Mouse (Mus musculus) embryonic facial prominence, embryonic 11.5 days (tissue): ENCODE measurements around the gene Med26. TPM values are rescaled to one million over a fixed set of nuclear protein-coding genes. Genes with fewer than 3 reads are reported as not detected.

Experiments
- ATAC-seq: fragments of 200-750 bp; cut with Nextera tagmentation; replicated peaks from 2 replicates; pipeline ENCODE4 v1.8.0; 2017; ENCODE audit warnings: low read depth; ENCODE audit not compliant: insufficient number of reproducible peaks, low FRiP score, low TSS enrichment
- DNase-seq: peaks from one replicate; pipeline ENCODE4 v3.0.0-alpha.2; 2015; ENCODE audit warnings: low spot score
- H3K27ac ChIP-seq: fragments of 300-500 bp; sonication (generic); replicated peaks from 2 replicates; pipeline ENCODE4 v1.5.1; 2014; ENCODE audit warnings: mild to moderate bottlenecking, low read depth, low read length, control low read depth
- H3K27me3 ChIP-seq: fragments of 300-500 bp; sonication (generic); 2 replicates; pipeline ENCODE4 v1.6.1; 2014; ENCODE audit warnings: mild to moderate bottlenecking, low read length, moderate library complexity, mixed read lengths; ENCODE audit not compliant: control insufficient read depth, insufficient read depth
- H3K36me3 ChIP-seq: fragments of 300-500 bp; sonication (generic); replicated peaks from 2 replicates; pipeline ENCODE4 v1.6.1; 2014; ENCODE audit warnings: low read depth, mild to moderate bottlenecking, low read length, moderate library complexity, mixed read lengths; ENCODE audit not compliant: control insufficient read depth, insufficient read depth
- H3K4me1 ChIP-seq: fragments of 300-500 bp; sonication (generic); 2 replicates; pipeline ENCODE4 v1.6.1; 2014; ENCODE audit warnings: low read length, mixed read lengths; ENCODE audit not compliant: control insufficient read depth, insufficient read depth
- H3K4me2 ChIP-seq: fragments of 300-500 bp; sonication (generic); 2 replicates; pipeline ENCODE4 v1.6.1; 2014; ENCODE audit warnings: low read depth, mild to moderate bottlenecking, control low read depth, low read length, moderate library complexity
- H3K4me3 ChIP-seq: fragments of 300-500 bp; sonication (generic); 2 replicates; pipeline ENCODE4 v1.5.1; 2014; ENCODE audit warnings: low read depth, low read length, control low read depth
- H3K9ac ChIP-seq: fragments of 300-500 bp; sonication (generic); replicated peaks from 2 replicates; pipeline ENCODE4 v1.6.1; 2014; ENCODE audit warnings: mild to moderate bottlenecking, control low read depth, low read length
- H3K9me3 ChIP-seq: fragments of 300-500 bp; sonication (generic); replicated peaks from 2 replicates; pipeline ENCODE4 v1.6.1; 2016; ENCODE audit warnings: mild to moderate bottlenecking, low read length, inconsistent platforms, mixed read lengths; ENCODE audit not compliant: control insufficient read depth
- WGBS: fragments of 180-500 bp; shearing (Covaris S2); extraction: QIAGEN DNeasy Blood & Tissue Kit; methylation state at CpG from one replicate; pipeline ENCODE4 v1.1.7; 2014; 5-methylcytosine and 5-hydroxymethylcytosine counted together
- polyA plus RNA-seq: library from polyadenylated mRNA; unstranded; fragments of >200 nt; fragmentation: Nextera tagmentation; extraction: Ambion mirVana; gene quantifications from 2 replicates; pipeline ENCODE4 v1.2.1, GENCODE M21; 2014

Med26 gene
- polyA plus RNA-seq, 1 experiment from 2014 or later = 12.1 TPM

DNA sequence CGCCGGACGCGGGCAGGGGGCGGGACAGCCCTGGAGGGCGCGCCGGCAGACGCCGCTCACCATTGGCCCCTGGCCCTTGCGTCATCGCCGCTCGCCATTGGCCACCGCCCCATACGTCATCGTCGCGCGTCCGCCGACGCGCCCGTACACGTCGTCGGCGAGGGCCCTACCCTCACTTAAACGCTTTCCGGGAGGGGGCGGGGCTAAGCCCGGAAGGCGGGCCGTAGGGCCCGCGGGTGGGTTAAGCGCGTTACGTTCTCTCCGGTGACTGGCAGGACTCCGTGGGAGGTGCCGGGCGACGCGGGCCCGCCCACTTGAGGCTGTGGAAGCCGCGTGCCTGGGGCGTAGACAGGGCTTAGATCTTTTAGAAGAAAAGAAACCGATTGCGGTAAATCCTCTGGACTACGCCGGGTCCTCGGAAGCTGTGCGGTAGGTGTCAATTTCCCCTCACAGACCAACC lies 55.4 kb downstream of the Med26 start:
- H3K27ac ChIP-seq = no peak overlapping the region
- peak overlapping the region; percentile 76 for H3K4me2 ChIP-seq
- H3K9ac ChIP-seq = peak overlapping the region; percentile 86
- H3K27me3 ChIP-seq = no peaks in the 10 kb centered on the region
- no peaks in the 10 kb centered on the region for H3K9me3 ChIP-seq
- peak; percentile 93 for ATAC-seq
- H3K36me3 ChIP-seq = no peaks in the 10 kb centered on the region
- WGBS = under 1% methylated on average over 50 of the region's 56 CpGs
- DNase-seq = peak; percentile 99
- peaks cover 4% of the 10 kb centered on the region; the same call in 1 of the 2 replicates for H3K4me1 ChIP-seq
- peak overlapping the region; percentile 91 for H3K4me3 ChIP-seq

DNA sequence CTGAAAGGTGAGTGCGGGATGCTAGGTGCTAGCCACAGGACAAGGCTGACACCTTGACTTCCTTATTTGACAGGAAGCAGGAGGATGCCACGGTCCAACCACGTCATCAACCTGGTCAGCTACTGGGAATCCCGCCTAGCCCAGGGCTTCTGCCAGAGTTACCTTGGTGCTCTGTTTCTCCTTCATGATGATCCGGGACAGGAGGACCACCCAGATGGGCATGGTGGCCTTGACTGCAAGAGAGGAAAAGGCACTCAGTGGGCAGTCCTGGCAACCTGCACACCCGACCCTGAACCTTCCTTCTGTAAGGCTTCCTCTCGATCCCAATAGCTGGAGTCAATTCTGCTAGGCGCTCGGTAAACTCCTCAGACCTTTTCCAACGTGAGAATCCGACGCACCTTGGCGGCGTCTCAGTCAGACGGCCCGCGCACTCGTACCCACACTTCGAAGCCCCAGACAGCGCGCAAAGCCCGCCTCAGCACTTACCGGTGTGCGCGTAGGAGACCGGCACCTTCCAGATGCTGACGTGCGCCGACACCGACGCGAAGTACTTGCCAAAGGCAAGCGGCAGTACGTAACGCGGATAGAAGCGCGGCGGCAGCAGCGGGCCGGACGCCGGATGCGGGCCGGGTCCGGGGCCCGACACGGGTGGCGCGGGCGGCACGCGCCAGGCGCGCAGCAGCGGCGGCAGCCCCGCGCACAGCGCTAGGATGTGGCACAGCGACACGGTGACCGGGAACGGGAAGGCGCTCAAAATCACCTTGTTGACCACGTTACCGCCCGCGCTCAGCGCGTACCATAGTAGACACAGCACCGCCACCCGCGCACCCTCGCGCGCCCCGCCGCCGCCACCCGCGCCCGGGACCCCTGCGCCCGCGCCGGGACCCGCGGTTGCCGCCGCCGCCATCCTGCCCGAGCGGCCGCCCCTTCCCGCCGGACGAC lies 56.1 kb downstream of the Med26 start, which contains the start of gene Slc35e1:
Slc35e1 (minus strand) TSS at position 935 of the 942 bp plus-strand sequence.
- DNase-seq (peak; percentile 31), ATAC-seq (peak; percentile 64)
- peak within 1 kb of the TSS; percentile 91 for H3K4me3 ChIP-seq
- no peak within 1 kb of the TSS for H3K27ac ChIP-seq
- H3K36me3 ChIP-seq = no peaks in the 10 kb centered on the region
- no peaks in the 10 kb centered on the region for H3K9me3 ChIP-seq
- H3K4me1 ChIP-seq = peaks cover 4% of the 10 kb centered on the region; the same call in 1 of the 2 replicates
- peak within 1 kb of the TSS; percentile 86 for H3K9ac ChIP-seq
- peak within 1 kb of the TSS; percentile 76 for H3K4me2 ChIP-seq
- WGBS = under 1% methylated on average over 67 of the region's 98 CpGs
- H3K27me3 ChIP-seq = no peaks in the 10 kb centered on the region

DNA sequence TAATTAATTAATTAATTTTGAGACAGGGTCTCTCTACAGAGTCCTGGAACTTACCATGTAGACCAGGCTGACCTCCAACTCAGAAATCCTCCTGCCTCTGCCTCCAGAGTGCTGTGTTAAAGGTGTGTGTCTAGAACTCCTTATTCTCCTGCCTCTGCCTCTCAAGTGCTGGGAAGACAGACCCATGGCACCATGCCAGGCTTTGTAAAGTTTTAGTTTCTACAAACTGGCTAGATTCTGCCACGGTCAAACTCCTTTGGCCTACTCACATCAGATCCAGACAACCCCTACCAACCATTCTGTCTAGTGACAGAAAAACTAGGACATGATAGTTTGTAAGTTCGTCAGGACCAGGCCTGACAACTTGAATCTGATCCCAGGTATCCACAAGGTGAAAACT lies 57.1 kb downstream of the Med26 start:
- Histone ChIP-seq H3K4me3 (peak overlapping the region; percentile 91), H3K4me2 (no peak overlapping the region; the same call in 1 of the 2 replicates), H3K9ac (no peak overlapping the region; the same call in 1 of the 2 replicates), H3K4me1 (peaks cover 4% of the 10 kb centered on the region; the same call in 1 of the 2 replicates), H3K27me3 (no peaks in the 10 kb centered on the region), H3K36me3 (no peaks in the 10 kb centered on the region), H3K27ac (no peak overlapping the region), H3K9me3 (no peaks in the 10 kb centered on the region)
- no peak for ATAC-seq
- WGBS = 77% methylated on average over 2 of the region's 2 CpGs
- DNase-seq = no peak

DNA sequence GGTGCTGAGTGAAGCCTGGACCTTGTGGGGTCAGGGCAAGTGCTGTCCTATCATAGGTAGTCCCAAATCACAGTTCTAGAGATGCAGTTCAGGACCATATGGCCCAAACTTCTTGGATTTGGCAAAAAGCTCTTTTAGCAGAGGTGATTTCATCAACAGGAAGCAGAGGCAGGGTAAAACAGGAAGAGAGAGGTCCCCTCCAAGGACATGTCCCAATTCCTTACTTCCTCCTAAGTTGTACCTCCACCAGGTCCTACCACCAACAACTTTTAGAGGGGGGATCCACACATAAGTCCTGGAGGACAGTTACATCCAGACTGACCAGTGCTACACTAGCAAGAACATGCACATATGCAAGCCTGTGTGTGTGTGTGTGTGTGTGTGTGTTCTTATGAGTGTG lies 61.1 kb downstream of the Med26 start:
- Histone ChIP-seq H3K36me3 (peaks cover 11% of the 10 kb centered on the region), H3K27ac (no peak overlapping the region), H3K4me1 (0 out of 2 replicates have a peak, but pooled peaks cover 2% of the 10 kb centered on the region), H3K9me3 (no peaks in the 10 kb centered on the region), H3K4me3 (no peak overlapping the region), H3K9ac (no peak overlapping the region), H3K4me2 (no peak overlapping the region), H3K27me3 (no peaks in the 10 kb centered on the region)
- ATAC-seq (no peak), DNase-seq (no peak)

DNA sequence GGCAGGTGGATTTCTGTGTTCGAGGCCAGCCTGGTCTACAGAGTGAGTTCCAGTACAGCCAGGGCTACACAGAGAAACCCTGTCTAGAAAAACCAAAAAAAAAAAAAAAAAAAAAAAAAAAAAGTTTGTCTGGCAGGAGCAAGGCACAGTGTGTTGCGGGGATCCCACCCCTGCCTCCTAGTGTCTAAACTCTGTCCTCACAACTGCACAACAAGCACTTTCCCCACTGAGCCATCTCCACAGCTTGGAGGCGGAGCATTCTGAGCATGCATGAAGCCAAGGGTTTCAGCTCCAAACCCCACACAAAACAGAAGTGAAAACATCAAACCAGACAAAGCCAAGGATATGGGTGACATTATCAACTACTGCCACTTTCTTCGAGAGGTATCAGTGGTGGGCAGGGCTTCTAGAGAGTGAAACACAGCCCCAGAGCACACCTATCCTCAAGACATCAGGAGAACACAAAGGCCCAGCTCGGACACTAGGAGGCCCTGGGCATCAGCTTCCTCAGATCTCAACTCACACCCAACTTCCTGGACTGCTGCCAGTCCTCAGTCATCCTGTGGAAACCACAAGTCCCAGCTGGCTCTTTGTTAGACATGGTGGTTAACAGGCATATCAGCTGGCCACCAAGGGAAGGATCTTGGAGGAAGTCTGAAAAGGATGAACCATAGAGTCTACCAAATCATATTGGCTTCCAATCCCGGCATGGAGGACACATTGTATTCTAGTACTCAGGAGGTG lies 62.4 kb downstream of the Med26 start:
- H3K27me3 ChIP-seq = no peaks in the 10 kb centered on the region
- no peak overlapping the region for H3K4me3 ChIP-seq
- no peaks in the 10 kb centered on the region for H3K9me3 ChIP-seq
- ATAC-seq (no peak), DNase-seq (no peak)
- H3K9ac ChIP-seq = no peak overlapping the region
- H3K4me1 ChIP-seq = no peaks in the 10 kb centered on the region
- no peak overlapping the region for H3K4me2 ChIP-seq
- H3K27ac ChIP-seq = no peak overlapping the region
- WGBS = 90% methylated on average over 6 of the region's 6 CpGs
- peaks cover 11% of the 10 kb centered on the region for H3K36me3 ChIP-seq

DNA sequence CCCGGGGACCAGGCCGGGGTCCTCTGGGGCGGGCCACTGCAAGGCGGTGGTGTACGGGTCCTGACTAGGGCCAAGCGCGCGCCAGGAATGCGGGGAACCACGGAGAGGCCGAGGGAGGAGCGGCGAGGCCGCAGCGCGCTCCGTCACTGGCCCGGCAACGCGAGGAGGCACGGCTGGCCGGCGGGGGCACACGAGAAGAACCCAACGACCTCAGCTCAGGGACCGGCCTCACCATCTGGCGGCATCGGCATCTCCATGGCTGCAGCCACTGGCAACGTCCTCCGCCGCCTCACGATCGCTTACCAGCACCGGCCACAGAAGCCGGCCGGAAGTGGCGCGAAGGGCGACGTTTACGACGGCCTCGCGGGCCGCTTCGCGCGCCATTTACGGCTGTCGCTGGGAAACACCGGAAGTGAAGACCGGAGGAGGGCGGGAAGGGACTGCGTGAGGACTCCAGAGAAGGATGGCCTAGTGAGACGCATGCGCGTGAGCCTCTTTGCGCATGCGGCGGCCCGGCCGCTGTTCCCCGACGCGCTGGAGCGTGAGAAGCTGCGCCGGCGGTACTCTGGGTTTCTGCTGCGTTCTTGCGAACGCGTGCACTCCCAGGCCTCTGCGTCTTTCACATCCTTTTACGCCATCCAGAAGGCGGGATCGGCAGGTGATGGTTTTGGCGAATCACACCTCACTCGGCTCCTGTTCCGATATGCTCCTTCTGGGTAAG lies 73.1 kb downstream of the Med26 start, which contains the start of gene Cherp:
Cherp (minus strand) TSS at position 401 of the 721 bp plus-strand sequence.
- H3K4me3 ChIP-seq = peak within 1 kb of the TSS; percentile 89
- H3K4me1 ChIP-seq = peaks cover 3% of the 10 kb centered on the region
- H3K4me2 ChIP-seq = peak within 1 kb of the TSS; percentile 89
- peaks cover 9% of the 10 kb centered on the region for H3K36me3 ChIP-seq
- peak within 1 kb of the TSS; percentile 80 for H3K27ac ChIP-seq
- DNase-seq = peak; percentile 98
- H3K9ac ChIP-seq = peak within 1 kb of the TSS; percentile 91
- no peaks in the 10 kb centered on the region for H3K9me3 ChIP-seq
- WGBS = 0% methylated on average over 76 of the region's 80 CpGs
- ATAC-seq = peak; percentile 93
- H3K27me3 ChIP-seq = no peaks in the 10 kb centered on the region

DNA sequence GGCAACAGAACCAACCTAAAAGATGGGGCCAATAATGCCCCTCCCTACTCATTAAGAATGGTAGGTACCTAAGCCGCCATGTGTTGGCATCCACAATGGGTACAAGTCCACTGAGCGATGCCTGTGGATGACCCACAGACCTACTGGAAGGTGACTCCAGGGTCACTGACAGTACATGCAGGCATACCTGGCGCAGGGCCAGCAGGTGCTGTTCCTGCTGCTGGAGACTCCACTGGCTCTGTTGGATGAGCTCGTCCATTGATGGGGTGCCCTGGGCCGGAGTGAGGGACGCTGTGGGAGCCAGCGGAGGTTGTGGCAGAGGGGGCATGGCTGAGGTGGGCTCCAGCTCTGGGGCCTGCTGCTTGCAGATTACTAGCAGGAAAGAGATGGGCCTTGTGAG lies 77.4 kb downstream of the Med26 start:
- H3K4me3 ChIP-seq = no peak overlapping the region
- no peak for DNase-seq
- 94% methylated on average over 7 of the region's 7 CpGs for WGBS
- no peaks in the 10 kb centered on the region for H3K27me3 ChIP-seq
- ATAC-seq = no peak
- H3K36me3 ChIP-seq = peaks cover 37% of the 10 kb centered on the region
- H3K4me2 ChIP-seq = no peak overlapping the region
- H3K4me1 ChIP-seq = no peaks in the 10 kb centered on the region
- H3K9me3 ChIP-seq = no peaks in the 10 kb centered on the region
- H3K9ac ChIP-seq = no peak overlapping the region
- no peak overlapping the region for H3K27ac ChIP-seq
